Mouse (Mus musculus): Measurements from ENCODE around the gene Wtap. TPM values are rescaled to one million over a fixed set of nuclear protein-coding genes. Genes with fewer than 3 reads are reported as not detected.
"Not testable (repeated sequence)": the region's sequence is repeated elsewhere in the genome, so short reads cannot be mapped to it uniquely, and the experiment has no call there.

The Wtap gene
- polyA plus RNA-seq, 2 experiments from 2014 or later: 97.3 to 149 TPM

- ATAC-seq: peak; percentile 96
Measured at GRCm38 (mm10) chr17:12960331-12960873, 33.6 kb downstream of the Wtap start, which contains the start of gene Acat2. Gene Acat2, minus strand, starts transcription at chr17:12960747.

- ATAC-seq: not testable (repeated sequence)
Measured at GRCm38 (mm10) chr17:12959377-12959776, 34.6 kb downstream of the Wtap start.

DNA sequence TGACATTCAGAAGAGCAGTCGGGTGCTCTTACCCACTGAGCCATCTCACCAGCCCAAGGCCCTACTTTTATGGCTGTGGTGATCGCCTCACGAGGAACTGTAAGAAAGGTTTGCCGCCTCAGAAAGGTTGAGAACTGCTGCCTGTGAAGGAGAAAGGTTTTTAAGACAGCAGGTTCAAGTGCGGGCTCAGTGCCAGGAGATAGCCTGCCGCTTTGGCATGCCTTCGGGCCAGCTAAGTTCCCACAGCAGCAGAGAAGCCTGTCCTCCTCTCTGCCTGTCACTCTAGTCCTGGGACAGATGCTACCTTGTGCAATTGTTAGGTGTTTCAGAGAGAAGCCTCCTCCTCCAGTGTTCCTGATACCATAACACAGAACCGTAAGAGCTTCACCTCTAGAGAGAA is 37.3 kb downstream of the Wtap start:
- no peak for ATAC-seq

DNA sequence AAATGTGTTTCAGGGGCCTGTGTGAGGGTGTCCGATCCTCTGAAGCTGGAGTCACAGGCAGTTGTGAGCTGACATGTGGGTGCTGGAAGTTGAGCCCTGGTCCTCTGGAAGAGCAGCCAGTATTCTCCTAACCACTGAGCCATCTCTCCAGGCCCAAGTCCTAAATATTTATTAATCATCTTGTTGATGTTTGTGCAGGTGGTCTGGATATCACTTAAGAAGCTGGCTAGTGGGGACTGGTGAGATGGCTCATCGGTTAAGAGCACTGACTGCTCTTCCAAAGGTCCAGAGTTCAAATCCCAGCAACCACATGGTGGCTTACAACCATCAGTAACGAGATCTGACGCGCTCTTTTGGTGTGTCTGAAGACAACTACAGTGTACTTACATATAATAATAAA is 44.3 kb downstream of the Wtap start:
- no peak for ATAC-seq

DNA sequence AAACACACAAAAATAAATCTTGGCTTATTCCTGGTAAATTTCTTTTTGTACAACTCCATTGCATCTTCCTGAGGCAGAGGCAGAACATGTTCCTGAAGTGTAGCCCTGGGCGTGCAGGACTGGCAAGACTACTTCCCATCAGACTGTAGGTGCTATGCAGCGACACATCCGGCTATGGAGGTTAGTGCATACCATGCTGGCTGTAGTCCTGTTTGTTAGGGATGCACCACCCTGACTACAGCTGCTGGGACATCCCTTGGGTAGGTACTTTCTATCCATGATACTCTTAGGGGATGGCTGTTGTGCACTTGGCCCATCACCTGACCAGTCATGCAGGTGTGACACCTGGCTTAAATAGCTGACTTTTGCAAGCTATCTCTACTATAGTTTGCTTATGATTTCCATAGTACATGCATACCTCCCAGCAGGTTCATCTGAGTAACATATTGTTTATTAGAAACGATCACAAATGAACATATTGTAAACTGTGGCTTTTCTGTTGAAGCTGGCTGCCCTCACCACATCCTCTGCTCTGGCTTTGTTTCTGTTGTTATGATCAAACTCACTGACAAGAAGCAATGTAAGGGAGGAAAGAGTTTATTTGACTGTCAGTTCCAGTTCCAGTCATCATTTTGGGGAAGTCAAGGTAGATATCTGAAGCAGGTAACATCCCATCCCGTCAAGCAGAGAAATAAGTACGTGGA is 51.4 kb downstream of the Wtap start:
- peak; percentile 34 for ATAC-seq

DNA sequence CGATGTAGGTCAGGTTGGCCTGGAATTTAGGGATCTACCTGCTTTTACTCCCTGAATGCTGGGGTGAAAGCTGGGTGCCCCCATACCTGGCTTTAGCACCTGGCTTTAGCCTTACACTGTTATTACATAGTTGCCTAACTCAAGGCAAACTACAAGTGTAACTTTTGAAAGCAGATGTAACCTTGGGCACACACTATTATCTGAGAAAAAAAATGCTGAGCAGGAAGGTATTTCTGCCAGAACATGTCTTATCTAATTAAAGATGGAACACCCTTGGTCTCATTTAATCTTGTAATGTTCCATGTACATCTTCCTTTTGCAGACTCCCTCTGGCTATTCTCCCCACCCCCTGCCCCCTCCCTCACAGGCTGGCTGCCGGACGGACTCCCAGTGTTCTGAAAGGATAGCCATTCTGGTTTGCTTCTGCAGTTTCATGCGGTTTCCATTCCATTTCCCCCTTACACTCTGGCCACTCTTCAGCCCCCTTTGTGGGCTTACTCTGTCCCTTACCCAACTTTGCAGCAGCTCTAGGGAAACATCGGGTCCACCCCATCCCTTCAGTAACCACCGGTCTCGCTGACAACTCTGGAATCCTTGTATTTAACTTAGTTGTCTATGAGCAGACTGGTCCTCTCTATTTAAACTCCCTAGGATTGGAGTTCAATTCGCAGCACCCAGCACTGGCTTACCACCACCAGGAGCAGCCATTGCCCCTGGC is 52.3 kb downstream of the Wtap start:
- ATAC-seq: no peak

- ATAC-seq: peak; percentile 20
Measured at GRCm38 (mm10) chr17:12940151-12940805, 53.7 kb downstream of the Wtap start, which contains the start of gene Acat3. Gene Acat3, minus strand, starts transcription at chr17:12940600.

DNA sequence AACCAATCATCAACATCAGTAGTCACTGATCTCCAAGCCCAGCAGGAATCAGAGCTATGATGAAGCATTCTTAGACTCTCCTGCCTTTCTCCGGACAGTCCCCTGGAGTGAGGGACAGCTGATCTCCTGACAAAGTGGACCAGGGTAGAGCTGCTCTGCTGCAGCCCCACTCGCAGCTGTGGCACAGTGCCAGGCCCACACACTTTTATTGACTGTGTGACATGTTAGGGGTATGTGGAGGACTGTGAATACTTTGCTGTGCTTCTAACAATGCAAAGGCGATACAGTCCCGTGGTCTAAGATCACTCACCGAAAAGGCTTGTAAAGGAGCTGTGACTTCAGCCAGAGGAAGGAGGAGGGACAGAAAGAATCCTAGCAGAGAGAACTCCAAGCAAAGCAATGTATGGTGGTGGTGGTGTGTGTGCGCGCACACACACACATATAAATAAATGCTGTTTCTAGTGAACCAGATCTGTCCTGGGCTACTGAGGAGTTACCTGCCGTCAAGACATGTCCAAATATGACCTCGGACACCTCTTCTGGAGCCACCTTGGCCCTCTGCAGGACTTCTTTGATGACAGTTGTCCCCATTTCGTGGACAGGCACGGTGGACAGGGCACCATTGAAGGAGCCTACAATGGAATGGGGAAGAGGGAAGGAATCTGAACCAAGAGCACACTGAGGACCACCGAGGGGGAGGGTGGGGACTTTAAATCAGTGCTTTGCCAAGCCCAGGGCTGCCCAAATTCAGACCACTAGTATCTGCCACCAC is 54.4 kb downstream of the Wtap start:
- peak; percentile 5 for ATAC-seq

GRCm38 (mm10) chr17:12938077-12938476 is 55.9 kb downstream of the Wtap start:
- ATAC-seq: no peak

DNA sequence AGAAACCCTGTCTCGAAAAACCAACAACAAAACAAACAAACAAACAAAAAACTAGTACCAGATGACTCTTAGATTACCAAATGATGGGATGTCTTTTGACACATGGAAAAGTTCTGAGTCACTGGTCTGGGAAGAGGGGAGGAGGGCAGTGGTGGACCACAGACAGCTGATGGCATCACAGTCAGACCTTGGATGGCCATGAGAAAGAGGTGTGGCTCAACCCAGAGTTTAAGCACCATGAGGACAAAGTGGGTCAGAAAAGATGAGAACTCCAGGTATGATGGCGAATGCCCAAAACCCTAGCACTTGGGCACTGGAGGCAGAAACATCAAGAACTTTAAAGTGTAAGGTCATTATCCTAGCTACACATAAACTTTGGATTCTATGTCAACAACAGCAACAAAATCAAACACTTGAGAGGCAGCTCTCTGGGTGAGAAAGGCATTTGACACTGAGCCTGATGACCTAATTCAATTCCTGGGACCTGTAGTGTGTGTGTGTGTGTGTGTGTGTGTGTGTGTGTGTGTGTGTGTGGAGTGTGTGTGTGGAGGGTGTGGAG is 56.5 kb downstream of the Wtap start:
- ATAC-seq: no peak

DNA sequence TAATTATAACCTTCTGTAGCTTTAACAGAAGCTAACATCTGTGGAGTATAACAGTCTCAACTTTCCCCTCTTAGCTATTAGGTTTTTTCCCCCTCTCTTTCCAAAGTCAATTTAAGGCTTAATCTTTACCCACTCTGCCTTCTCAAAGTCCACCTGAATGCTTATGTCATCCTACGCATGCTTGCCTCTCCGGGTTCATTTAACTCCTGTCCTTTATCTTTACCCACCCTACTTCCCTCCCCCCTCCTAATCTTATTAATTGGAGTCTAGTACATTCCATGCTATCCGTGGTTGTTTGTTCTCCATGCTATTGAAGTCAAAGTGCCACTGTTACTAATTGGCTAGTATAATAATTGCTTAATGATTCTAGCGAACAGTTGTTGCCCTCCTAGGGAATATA is 58.2 kb downstream of the Wtap start:
- no peak for ATAC-seq

GRCm38 (mm10) chr17:12931576-12931975 is 62.4 kb downstream of the Wtap start:
- ATAC-seq: not testable (repeated sequence)

- no peak for ATAC-seq
Measured at GRCm38 (mm10) chr17:12925703-12926180, 68.2 kb downstream of the Wtap start.

GRCm38 (mm10) chr17:12925001-12925400 is 69.0 kb downstream of the Wtap start:
- ATAC-seq: no peak

DNA sequence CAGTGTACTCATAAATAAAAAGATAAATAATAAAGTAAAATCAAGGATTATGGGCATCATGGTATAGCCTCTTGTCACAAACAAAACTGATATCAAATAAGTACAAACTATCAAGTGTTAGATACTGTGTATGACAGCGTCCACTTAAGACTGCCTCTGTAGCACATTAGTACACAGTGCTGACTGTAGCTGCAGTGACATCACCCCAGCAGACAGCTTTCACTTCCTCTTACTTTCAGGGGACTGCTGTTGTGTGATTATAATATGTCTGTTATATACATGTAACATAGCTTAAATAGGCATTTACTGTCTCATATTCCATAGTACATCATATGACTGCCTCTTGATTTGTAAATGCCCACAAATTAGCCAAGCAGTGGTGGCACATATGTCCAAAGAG is 72.9 kb downstream of the Wtap start:
- no peak for ATAC-seq

Other genes starting within 250 kb of the Wtap start
- gene Igf2r, start 224.5 kb downstream of the Wtap start, polyA plus RNA-seq (2017; shearing (Covaris generic)): 10 to 100 TPM; 45.2 to 46.1 TPM
- gene Mas1, start 126.0 kb downstream of the Wtap start, polyA plus RNA-seq (2017; shearing (Covaris generic)): under 1 TPM in 1 of 2 experiments, not detected in 1; 0.62 TPM
- gene Mrgprh, start 118.1 kb downstream of the Wtap start, polyA plus RNA-seq (2017; shearing (Covaris generic)): not detected
- 1 to 10 TPM in 1 of 2 experiments, under 1 TPM in 1; 0.55 to 1.3 TPM for gene Pnldc1, start 83.9 kb downstream of the Wtap start, polyA plus RNA-seq (2017; shearing (Covaris generic))
- gene Tcp1, start 78.5 kb downstream of the Wtap start, polyA plus RNA-seq (2017; shearing (Covaris generic)): 100 to 1,000 TPM; 221 to 225 TPM
- 100 to 1,000 TPM; 187 to 190 TPM for gene Mrpl18, start 77.8 kb downstream of the Wtap start, polyA plus RNA-seq (2017; shearing (Covaris generic))
- gene Acat3, start 53.6 kb downstream of the Wtap start, polyA plus RNA-seq (2017; shearing (Covaris generic)): under 1 TPM in 1 of 2 experiments, not detected in 1; 0.52 TPM
- gene Acat2, start 33.4 kb downstream of the Wtap start, polyA plus RNA-seq (2017; shearing (Covaris generic)): 10 to 100 TPM; 53.6 to 68.3 TPM
- gene Sod2, start 12.7 kb upstream of the Wtap start, polyA plus RNA-seq (2017; shearing (Covaris generic)): 10 to 100 TPM; 50.5 to 67.6 TPM
- not detected for gene Gpr31b, start 58.1 kb upstream of the Wtap start, polyA plus RNA-seq (2017; shearing (Covaris generic))
- not detected for gene Tcp10b, start 66.9 kb upstream of the Wtap start, polyA plus RNA-seq (2017; shearing (Covaris generic))
- not detected for gene Unc93a, start 137.6 kb upstream of the Wtap start, polyA plus RNA-seq (2017; shearing (Covaris generic))
- gene Smok2a, start 227.0 kb upstream of the Wtap start, polyA plus RNA-seq (2017; shearing (Covaris generic)): not detected
- not detected for gene Smok2b, start 236.1 kb upstream of the Wtap start, polyA plus RNA-seq (2017; shearing (Covaris generic))